Mouse (Mus musculus): ENCODE results near the gene Abi3.

GRCm38 (mm10) chr11:95861397-95861796 lies 19.1 kb upstream of the Abi3 start:
- no peak for TF ChIP-seq CTCF (conservative IDR thresholded peaks at IDR 0.05; ENCODE audit: insufficient read depth, insufficient read length, low read depth, low read length)
- no peak for TF ChIP-seq POLR2A (IDR thresholded peaks at IDR 0.05; ENCODE audit: low read depth, low read length)
